ENCODE assay signal across 12 mouse cellular contexts in genomic region chr11:114865999-114866398, GRCm38 (mm10). TPM values are rescaled to one million over a fixed set of nuclear protein-coding genes. Genes with fewer than 3 reads are reported as not detected.
DNase-seq lines count a peak whose midpoint lies in the region; ATAC-seq lines count a peak whose summit lies in the region.
"Had no signal": no experiment of that assay in that cellular context is flagged by ENCODE, and none has a peak within 500 bp of the region (broad histone marks: within the 10 kb centered on the region; RNA-seq: fewer than 3 reads in every experiment).

No protein-coding gene starts in this region.

- ATAC-seq in heart, embryonic 14.5 days (ENCODE audit: insufficient number of reproducible peaks, insufficient read depth, low FRiP score, low read depth) = no peak; the same call in 1 of the 2 replicates
- 0 out of 2 replicates have a peak, but pooled peaks have one; percentile 58 for ATAC-seq in embryonic facial prominence, embryonic 15.5 days (ENCODE audit: insufficient number of reproducible peaks, low FRiP score, low TSS enrichment, low read depth)
- no peak for ATAC-seq in intestine, embryonic 16.5 days

- peaks cover 23 to 26% of the 10 kb centered on the region in 2 experiments for H3K4me1 ChIP-seq in heart, embryonic 14.5 days (ENCODE audit: control insufficient read depth in 2 of 2, insufficient read depth in 2 of 2, low read length in 2 of 2)
- H3K4me1 ChIP-seq in embryonic facial prominence, embryonic 15.5 days = peaks cover 17% of the 10 kb centered on the region
- peaks cover 26% of the 10 kb centered on the region for H3K4me1 ChIP-seq in intestine, embryonic 16.5 days (ENCODE audit: control insufficient read depth, insufficient read depth, low read length)

- no peak overlapping the region for H3K4me3 ChIP-seq in heart, embryonic 14.5 days (ENCODE audit: control insufficient read depth in 1 of 2, insufficient read depth in 1 of 2, low read depth in 1 of 2, low read length in 2 of 2)
- H3K4me3 ChIP-seq in embryonic facial prominence, embryonic 15.5 days (replicated peaks) = no peak overlapping the region
- no peak overlapping the region for H3K4me3 ChIP-seq in intestine, embryonic 16.5 days (ENCODE audit: low read length)
- H3K4me3 ChIP-seq: lung, embryonic 15.5 days; myocyte had no signal

- H3K27ac ChIP-seq in heart, embryonic 14.5 days (replicated peaks in 1 of 2; ENCODE audit: control insufficient read depth in 1 of 2, insufficient read depth in 1 of 2, low read depth in 2 of 2, low read length in 2 of 2) = peak overlapping the region; percentile 9 to 79; a peak in 2 of 4 replicates
- H3K27ac ChIP-seq in embryonic facial prominence, embryonic 15.5 days (replicated peaks) = no peak overlapping the region
- no peak overlapping the region for H3K27ac ChIP-seq in intestine, embryonic 16.5 days (ENCODE audit: low read length)

- H3K9me3 ChIP-seq in heart, embryonic 14.5 days (ENCODE audit: control insufficient read depth, low read length) = no peaks in the 10 kb centered on the region
- H3K9me3 ChIP-seq in embryonic facial prominence, embryonic 15.5 days (replicated peaks) = no peaks in the 10 kb centered on the region
- no peaks in the 10 kb centered on the region for H3K9me3 ChIP-seq in intestine, embryonic 16.5 days (ENCODE audit: control insufficient read depth, low read length)
- H3K9me3 ChIP-seq: lung, embryonic 15.5 days had no signal

- WGBS in heart, embryonic 14.5 days = 62% methylated on average over 5 of the region's 5 CpGs
- 55% methylated on average over 5 of the region's 5 CpGs for WGBS in embryonic facial prominence, embryonic 15.5 days
- WGBS in intestine, embryonic 16.5 days = 70% methylated on average over 5 of the region's 5 CpGs

- H3K36me3 ChIP-seq in heart, embryonic 14.5 days (ENCODE audit: control insufficient read depth, insufficient read depth, low read length) = peaks cover 21% of the 10 kb centered on the region
- peaks cover 38% of the 10 kb centered on the region for H3K36me3 ChIP-seq in embryonic facial prominence, embryonic 15.5 days
- no peaks in the 10 kb centered on the region; the same call in 1 of the 2 replicates for H3K36me3 ChIP-seq in intestine, embryonic 16.5 days (ENCODE audit: control insufficient read depth, insufficient read depth, low read length)

- no peak overlapping the region for H3K4me2 ChIP-seq in heart, embryonic 14.5 days (ENCODE audit: low read length)
- H3K4me2 ChIP-seq in embryonic facial prominence, embryonic 15.5 days (replicated peaks) = no peak overlapping the region
- H3K4me2 ChIP-seq in intestine, embryonic 16.5 days (ENCODE audit: low read depth, low read length) = no peak overlapping the region
- H3K4me2 ChIP-seq: lung, embryonic 15.5 days had no signal

- H3K27me3 ChIP-seq in heart, embryonic 14.5 days (ENCODE audit: control insufficient read depth, insufficient read depth, low read length) = no peaks in the 10 kb centered on the region
- H3K27me3 ChIP-seq in embryonic facial prominence, embryonic 15.5 days = no peaks in the 10 kb centered on the region
- H3K27me3 ChIP-seq in intestine, embryonic 16.5 days (replicated peaks; ENCODE audit: control insufficient read depth, insufficient read depth, low read length) = no peaks in the 10 kb centered on the region
- H3K27me3 ChIP-seq: lung, embryonic 15.5 days had no signal

- H3K9ac ChIP-seq in heart, embryonic 14.5 days (ENCODE audit: low read length) = no peak overlapping the region
- no peak overlapping the region for H3K9ac ChIP-seq in embryonic facial prominence, embryonic 15.5 days
- H3K9ac ChIP-seq in intestine, embryonic 16.5 days (ENCODE audit: low read depth, low read length) = no peak overlapping the region
- H3K9ac ChIP-seq: lung, embryonic 15.5 days had no signal

- no peak for DNase-seq in heart, adult 9 months (ENCODE audit: low spot score in 2 of 2)
- peak; percentile 57 for DNase-seq in cerebellum, adult 8-10 months
- peak; percentile 68 for DNase-seq in kidney, postnatal 10 days
- no peak for DNase-seq in adrenal gland, adult 8-10 months
- no peak for DNase-seq in urinary bladder, postnatal 14 days (ENCODE audit: low spot score)
- DNase-seq: right cerebral cortex, postnatal 25 days; thymus, postnatal 4 days had no signal

RNA-seq across cellular contexts. Expression of gene Gprc5c, which starts 15.0 kb away (rescaled TPM):
- 15.2 and 18.0 TPM in 2 replicates for polyA plus RNA-seq in heart, embryonic 14.5 days (2014; fragmentation: Nextera tagmentation; extraction: Ambion mirVana)
- 40.4 and 45.4 TPM in 2 replicates for polyA plus RNA-seq in embryonic facial prominence, embryonic 15.5 days (2015; fragmentation: Nextera tagmentation; extraction: Ambion mirVana)
- polyA plus RNA-seq in intestine, embryonic 16.5 days (2015; fragmentation: Nextera tagmentation; extraction: Ambion mirVana) = 10.5 and 10.9 TPM in 2 replicates
- 1 to 10 TPM; 4.3 to 7.7 (median 4.6) TPM for total RNA-seq in adrenal gland, adult 8-10 months (2022)

RNA-seq across cellular contexts. Expression of gene Cd300a, which starts 23.8 kb away (rescaled TPM):
- 1.1 and 1.4 TPM in 2 replicates for polyA plus RNA-seq in heart, embryonic 14.5 days (2014; fragmentation: Nextera tagmentation; extraction: Ambion mirVana)
- 1.6 and 1.8 TPM in 2 replicates for polyA plus RNA-seq in embryonic facial prominence, embryonic 15.5 days (2015; fragmentation: Nextera tagmentation; extraction: Ambion mirVana)
- polyA plus RNA-seq in intestine, embryonic 16.5 days (2015; fragmentation: Nextera tagmentation; extraction: Ambion mirVana) = 2.5 and 2.6 TPM in 2 replicates
- 1 to 10 TPM; 1.1 to 3.9 (median 3.3) TPM for total RNA-seq in adrenal gland, adult 8-10 months (2022)

Comparison
In these comparisons a context has a peak if more than half of its experiments do, and no peak if none do; other contexts are left out.
1. H3K27ac ChIP-seq: peak in heart, embryonic 14.5 days (2 of 2); none in embryonic facial prominence, embryonic 15.5 days (single experiment) and intestine, embryonic 16.5 days (single experiment).
2. DNase-seq: peak in cerebellum, adult 8-10 months (single experiment) and kidney, postnatal 10 days (single experiment); none in heart, adult 9 months (0 of 2), adrenal gland, adult 8-10 months (single experiment) and urinary bladder, postnatal 14 days (single experiment).